Mouse (Mus musculus) thymus, postnatal 10 days (tissue): ENCODE measurements around the gene Sipa1.
A peak's percentile ranks its signal among the peaks of the same experiment; 100 is the strongest.

ENCODE experiments used
- DNase-seq, 2 experiments: peaks; one replicate each; pipeline ENCODE4 v3.0.0; 2021; ENCODE audit warnings: low spot score in 2 of 2

Gene Sipa1

DNA sequence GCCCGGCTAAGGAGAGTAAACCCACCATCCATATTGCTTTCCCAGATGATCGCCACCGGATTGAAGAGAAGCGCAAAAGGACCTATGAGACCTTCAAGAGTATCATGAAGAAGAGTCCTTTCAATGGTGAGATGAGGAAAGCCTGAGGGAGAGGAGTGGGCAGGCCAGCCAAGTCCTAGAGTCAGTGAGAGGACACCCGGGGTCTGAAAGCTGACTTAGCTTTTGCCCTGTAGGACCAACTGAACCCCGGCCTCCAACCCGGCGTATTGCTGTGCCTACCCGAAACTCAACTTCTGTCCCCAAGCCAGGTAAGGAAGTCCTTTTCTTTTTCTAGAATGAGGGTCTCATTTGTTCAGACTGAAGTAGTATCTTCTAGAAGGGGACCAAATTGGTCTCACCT is 18.2 kb downstream of the Sipa1 start:
- DNase-seq = no peak

DNA sequence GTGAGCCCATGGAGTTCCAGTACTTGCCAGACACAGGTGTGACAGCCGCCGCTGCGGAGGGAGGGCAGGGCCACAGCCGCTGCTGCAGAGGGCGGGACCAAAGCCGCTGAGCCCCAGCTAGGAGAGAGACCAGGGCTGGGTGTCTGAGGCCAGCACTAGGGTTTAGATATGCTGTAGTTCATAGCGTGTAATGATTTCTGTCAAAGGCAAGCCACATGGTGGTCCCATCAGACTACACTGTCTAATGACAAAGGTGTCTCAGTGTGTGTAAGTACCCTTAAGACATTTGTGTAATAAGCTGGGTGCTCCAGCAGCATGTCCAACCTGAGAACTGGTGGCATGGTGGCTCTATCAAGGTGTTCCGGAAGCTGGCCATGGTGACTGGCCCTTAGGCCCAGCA is 21.9 kb downstream of the Sipa1 start:
- no peak for DNase-seq

DNA sequence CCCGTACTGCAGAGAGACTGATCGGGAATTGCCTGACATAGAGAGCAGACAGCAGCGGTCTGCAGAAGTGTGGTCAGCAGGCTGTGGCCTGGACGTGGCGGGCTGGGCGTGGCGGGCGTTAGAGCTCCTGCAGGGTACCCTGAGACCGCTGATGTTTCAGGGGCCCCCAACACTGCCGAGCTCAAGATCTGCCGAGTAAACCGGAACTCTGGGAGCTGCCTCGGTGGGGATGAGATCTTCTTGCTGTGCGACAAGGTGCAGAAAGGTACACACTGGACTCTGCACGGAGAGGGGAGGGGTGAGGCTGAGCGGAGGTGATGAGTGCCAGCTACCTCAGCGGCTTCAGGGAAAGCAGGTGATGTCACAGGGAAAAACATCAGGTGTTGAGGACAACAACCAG is 22.5 kb downstream of the Sipa1 start:
- DNase-seq = no peak

DNA sequence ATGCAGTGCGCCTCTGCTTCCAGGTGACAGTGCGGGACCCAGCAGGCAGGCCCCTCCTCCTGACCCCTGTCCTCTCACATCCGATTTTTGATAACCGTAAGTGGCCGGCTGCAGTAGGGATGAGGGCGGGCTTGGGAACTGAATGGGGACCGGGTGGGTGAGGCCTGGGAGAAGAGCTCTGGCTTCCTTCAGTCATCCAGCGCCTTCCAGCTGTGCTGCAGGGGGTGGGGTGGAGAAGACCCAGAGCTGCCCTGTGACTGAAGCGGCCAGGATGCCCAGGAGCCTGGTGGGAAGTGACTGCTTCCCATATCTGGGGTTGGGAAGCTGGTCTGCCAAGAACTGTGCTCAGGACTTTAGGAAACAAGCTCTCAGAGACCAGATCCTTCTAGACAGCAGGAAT is 23.2 kb downstream of the Sipa1 start:
- DNase-seq = no peak

DNA sequence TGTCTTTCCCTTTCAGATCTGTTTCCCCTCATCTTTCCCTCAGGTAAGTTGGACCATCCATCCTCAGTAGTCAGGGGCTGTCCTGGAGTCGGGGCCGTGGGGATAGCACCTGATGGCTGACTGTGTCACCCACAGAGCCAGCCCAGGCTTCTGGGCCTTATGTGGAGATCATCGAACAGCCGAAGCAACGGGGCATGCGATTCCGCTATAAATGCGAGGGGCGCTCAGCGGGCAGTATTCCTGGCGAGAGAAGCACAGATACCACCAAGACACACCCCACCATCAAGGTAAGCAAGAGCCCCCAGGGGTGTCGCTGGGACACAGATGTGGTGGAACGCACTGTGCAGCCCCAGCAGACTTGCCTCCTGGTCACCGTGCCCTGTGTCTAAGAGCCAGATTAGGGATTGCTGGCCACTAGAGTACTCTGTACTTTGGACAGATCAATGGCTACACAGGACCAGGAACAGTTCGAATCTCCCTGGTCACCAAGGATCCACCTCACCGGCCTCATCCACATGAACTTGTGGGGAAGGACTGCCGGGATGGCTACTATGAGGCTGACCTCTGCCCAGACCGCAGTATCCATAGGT is 25.0 kb downstream of the Sipa1 start:
- DNase-seq = no peak

DNA sequence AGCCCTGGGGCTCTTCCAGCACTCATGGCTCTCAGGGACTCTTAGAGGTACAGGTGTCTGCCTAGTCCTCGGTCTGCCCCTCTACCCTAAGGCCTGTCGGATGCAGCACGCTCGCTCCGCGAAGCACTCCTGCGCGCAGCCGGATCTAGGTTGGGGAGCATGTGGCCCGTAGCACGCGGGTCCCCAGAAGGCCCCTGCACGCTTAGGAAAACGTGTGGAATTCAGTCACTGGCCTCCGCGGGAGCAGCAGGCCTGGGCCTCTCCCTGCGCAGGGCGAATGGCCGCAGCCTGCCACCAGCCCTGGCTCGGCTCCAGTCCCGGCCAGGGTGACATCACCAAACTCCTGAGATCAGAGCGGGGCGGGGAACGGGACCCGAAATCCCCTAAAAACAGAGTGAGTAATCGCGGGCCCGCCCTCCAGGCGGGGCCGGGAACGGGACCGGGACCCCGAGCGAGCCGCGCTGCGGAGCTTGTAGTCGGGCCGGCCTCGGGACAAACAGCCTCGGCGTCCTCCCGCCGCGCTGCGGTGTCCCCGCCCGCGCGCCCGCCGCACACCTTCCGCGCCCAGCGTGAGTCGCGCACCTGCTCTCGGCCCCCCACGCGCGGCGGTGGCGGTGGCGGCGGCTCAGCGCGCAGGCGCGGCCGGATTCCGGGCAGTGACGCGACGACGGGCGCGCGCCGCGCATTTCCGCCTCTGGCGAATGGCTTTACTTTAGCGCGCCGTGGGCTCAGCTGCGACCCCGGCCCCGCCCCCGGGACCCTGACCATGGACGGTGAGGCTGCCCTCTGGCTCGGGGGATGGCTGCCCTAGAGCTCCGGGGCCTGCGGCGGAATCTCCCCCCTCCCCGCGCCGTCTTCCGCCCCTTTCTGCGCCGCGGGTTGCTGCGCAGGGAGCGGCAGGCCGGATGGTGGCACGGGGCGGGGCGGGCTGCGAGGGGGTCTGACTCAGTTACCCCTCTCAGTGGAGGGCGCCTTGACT is 26.1 kb downstream of the Sipa1 start, which contains the start of gene Rela:
Gene Rela, plus strand, starts transcription at position 415 of the 979 bp plus-strand sequence.
- DNase-seq = peak; percentile 76 to 89

DNA sequence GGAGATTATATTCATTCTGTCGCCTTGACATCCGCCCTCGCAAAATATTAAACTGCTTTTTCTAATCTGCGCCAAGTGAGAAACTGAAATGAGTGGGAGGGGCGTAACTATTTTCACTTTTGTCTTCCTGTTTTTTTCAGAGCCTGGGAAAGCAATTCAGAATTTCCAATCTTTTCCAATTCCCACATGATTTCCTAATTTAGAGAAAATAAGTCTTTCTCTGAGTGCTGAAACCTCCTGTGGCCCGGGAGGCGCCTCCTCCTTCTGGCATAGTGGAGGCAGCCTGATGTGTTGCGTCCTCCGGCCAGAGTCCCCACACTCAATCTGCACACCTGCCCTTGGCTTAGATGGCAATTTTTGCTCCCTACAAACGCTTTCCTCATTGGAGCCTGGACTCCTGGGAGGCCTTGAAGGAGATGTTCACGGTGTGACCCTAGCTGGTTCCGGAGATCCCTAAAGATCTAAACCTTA is 26.9 kb downstream of the Sipa1 start:
- DNase-seq = no peak

DNA sequence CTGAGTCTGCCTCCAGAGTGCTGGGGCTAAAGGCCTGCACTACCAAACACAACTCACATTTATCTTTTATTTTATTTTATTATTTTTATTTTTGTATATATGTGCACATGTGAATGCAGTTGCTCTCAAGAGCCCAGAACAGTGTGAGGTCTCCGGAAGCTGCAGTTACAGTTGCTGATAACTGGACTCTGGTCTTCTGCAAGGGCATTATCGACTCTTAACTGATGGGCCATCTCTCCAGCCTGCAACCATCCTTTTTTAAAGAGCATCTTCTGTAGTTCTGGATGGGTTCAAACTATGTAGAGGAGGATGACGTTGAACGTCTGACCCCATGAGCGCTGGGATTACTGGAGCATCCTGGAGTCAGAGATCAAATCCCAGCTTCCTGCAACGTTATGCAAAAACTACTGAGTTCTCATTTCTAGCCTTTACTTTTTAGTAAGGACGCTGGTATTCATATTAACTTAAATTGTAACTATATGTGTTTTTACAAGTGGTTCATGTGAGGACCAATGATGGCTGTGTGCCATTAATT is 27.4 kb downstream of the Sipa1 start:
- no peak for DNase-seq

DNA sequence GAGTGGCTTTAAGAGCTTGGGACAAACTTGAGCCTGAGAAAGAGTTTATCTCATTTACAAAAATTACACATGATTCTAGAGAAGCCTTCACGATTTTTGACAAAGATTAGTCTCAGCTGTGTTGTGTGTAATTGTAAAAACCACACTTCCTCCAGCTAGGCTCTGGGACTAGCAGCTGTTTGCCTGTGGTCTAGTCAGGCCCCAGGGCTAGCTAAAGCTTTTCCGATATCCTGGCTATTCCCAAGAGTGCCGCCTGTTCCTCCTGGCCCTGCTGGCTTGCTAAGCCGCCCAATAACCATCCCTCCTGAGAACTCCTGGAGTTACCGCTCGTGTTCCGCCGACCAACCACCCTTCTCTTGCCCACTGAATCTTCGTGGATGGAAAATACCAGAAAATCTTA is 31.4 kb downstream of the Sipa1 start:
- no peak for DNase-seq

DNA sequence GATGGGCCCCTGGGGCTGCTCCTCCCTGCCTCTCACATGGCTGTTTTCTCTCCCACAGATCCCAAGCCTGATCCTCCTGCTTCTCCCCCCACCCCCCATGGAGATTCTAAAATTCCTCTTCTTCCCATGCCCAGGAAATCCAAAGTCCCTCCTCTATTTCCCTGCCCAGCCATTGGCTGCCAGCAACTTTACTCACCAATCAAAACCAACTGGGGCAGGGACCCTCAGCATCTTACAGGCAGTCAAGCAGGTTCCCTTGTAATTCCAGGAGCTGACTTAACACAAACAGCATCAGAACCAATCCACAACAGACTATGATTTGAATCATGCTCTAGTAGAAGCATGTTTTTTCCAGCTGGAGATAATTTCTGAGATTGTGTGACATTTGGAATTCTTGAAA is 33.6 kb downstream of the Sipa1 start:
- DNase-seq = no peak

DNA sequence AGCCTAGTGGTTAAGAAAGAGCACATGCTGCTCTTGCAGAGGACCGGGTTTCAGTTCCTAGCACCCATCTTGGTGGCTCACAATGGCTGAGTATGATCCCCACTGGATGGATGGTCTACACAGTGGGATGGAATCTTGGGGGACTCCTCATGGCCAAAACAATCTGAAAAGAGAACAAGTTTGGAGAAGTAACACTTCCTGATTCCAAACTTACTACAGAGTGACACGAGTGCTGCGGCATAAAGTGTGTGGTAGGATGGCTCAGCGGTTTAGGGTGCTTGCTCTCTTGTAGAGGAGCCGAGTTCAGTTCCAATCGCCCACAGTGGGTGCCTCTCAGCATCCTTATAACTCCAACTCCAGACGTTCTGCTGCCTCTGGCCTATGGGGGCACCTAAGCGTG is 38.2 kb downstream of the Sipa1 start:
- DNase-seq = no peak

DNA sequence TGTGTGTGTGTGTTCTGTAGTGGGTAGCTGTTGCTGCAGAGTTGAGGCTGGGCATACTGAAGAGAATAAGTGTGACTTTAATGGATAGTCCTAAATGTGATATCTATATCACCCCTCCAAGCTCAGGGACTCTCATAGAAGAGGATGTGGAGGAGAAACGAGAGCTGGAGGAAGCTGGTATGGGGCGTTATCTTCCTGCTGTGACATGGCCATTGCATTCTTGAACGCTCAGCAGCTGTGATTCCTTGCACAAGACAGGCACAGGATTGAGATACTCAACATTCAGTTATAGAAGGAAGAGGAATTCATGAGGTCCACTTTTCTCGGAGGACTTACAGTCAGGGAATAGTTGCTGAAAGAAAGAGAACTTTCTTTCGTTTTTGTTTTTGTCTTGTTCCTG is 41.6 kb downstream of the Sipa1 start:
- DNase-seq = no peak

DNA sequence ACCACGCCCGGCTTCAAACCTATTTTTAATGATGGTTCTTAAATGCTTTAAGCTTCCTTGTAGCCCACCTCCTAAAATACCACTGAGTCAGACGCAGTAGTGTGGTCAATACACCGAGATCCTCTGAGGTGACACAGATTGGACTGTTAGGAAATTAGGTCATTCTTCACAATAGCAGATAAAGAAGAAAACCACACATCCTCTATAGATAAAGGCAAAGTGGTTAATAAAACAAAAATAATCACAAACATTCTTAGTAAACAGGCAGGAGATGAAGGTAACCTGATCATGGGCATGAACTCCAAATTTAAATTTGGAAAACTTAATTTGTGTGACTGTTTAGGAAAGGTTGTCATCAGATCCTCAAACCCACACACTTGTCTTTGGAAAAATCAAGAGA is 43.5 kb downstream of the Sipa1 start:
- no peak for DNase-seq

DNA sequence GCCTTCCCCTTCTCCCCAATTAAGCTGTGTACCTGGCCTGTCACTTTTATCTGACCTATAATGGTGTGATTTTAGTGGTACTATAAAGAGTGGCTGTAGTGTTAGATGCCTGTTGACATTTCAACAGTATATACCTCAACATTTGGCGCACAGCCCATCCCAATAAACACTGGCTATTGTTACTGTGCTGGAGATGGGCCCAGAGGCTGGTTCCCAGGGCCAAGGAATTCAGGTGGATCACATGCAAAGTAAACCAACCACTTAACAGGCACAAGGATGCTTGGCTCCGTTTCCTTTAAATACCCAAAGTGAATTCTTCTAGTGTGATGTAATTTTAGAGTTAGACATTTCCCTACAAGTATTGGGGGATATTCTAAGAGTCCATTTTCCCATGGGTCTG is 48.6 kb downstream of the Sipa1 start:
- no peak for DNase-seq

DNA sequence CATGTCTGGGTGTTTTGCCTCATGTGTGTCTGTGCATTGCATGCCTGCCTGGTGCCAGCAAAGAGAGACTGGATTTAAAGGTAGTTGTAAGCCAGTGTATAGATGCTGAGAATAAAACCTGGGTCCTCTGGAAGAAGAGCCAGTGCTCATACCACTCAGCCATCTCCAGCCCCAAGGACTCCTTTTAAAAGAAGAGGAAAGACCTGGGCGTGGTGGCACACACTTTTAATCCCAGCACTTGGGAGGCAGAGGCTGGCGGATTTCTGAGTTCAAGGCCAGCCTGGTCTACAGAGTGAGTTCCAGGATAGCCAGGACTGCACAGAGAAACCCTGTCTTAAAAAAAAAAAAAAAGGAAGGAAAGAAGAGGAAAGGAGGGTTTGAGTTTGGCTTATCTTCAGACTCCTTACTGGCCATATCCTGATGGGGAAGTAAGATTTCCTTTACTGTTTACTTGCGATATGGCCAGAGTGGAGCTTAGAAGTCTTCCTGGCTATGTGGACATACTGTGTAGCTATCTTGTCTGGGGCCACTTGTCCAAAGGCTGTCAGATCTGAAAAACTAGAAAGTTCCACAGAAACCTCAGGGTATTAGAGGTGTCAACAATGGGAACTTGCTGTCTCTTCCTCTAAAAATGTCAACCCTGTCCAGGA is 50.6 kb downstream of the Sipa1 start:
- no peak for DNase-seq

DNA sequence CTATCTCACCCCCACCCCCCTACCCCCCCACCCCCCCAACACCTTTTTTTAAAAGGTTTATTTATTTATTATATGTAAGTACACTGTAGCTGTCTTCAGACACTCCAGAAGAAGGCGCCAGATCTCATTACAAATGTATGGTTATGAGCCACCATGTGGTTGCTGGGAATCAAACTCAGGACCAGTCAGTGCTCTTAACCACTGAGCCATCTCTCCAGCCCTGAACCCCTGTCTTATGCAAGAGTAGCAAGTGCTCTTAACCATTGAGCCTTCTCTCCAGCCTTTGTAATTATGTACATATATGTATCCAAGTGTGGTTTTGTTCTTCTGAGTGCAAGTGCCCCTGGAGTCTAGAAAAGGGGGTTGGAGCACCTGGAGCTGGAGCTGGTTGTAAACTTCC is 51.5 kb downstream of the Sipa1 start:
- peak in 1 of 2 experiments; percentile 39 for DNase-seq

DNA sequence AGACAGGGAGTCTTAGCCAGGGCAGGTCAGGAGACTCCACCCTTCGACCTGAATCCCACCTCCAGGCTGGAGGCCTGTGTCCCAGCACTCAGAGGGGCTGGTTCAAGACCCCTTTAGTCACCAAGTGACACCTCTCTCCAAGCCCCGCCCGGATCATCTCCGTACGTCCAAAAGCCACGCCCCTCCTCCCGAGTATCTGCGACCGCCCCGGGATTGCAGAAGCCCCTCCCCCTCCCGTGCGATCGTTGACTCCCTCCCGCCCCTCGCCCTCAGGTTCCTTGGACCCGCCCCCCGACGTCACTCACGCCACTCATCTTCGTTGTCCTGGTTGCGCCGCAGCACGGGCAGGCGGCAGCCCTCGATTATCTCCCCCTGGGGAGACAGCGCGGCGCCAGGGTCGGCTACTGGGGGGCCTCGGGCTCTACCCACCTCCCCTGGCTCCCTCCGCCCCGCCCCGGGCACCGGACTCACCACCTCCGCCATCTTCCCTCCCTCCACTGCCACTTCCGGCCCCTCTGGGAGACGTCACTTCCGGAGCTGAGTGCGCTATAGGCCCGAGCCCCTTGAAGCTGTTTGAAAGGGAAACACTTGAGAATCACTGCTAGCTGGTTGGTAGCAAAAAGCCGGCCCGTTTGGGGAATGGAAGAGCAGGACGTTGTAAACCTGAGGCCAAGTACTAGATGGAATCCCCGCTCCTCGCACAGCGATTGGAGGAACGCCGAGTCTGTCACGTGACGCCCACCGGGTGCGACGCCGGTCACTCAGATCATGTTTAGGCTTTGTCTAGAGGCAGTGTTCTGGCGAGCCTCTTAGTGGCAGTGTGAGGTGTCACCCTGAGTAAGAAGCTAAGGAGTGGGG is 53.7 kb downstream of the Sipa1 start, which contains the start of gene Kat5:
Gene Kat5, minus strand, starts transcription at position 691 of the 858 bp plus-strand sequence.
- peak; percentile 87 to 89 for DNase-seq

DNA sequence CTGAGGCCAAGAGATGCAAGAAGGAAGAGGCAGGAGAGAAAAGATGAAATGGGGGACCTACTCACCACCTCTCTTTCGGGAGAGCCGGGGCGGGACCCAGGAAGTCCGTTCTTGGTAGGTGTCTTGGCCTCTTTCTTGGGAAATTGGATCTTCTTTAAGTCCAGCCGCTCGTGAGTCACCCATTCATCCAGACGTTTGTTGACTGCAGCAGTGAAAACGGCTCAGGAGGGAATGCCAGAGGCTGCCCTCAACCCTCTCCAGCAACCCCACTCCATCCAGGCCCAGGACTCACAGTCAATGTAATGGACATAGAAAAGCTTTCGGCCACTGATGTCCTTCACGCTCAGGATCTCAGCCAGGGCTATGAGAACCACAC is 54.3 kb downstream of the Sipa1 start:
- no peak for DNase-seq

DNA sequence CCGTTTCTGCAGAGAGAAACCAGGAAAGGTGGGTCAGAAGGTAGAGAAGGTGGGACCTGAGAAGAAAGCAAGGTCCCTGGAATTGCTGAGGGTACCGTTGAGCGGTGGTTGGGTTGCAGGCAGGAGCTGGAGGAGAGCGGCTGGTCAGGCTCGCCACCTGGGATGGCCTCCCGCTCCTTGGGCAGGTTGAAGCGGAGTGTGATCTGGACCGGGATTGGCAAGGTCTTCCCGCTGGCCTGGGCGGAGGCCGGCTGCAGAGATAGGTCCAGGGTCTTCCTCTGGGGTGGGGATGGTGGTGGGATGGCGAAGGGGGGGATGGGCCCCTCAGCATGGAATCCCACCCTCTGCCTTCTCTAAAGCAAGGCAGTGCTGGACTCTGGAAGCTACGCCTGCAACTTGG is 54.8 kb downstream of the Sipa1 start:
- DNase-seq = no peak

DNA sequence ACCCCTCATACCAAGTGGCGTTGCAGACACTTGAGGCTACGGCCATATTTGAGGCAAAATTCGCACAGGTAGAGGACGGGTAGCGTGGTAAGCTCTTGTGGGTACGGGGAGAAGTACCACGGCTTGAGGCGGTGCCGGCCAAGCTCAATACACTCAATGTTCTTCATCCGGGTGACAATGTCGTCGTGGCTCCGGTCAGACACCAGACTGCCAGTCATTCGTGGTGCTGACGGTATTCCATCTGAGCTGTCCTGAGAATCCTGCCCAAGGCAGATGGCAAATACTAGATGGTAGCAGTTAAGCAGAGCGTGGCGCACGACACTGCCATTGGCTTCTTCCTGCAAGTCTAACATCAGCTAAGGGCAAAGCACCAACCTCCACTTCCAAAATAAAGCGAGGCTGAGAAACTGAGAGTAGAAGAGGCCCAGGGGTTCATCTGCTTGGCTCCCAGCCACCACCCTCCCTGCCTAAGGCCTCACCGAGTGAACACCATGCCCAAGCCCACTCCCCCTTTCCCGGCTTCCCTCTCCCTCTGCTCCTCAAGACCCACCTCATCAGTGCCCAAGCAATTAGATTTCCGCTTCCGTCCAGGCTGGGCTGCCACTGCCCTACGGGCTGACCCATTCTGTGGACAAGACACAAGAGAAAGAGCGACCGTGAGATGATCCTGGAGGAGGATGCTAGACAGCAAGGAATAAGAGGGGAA is 55.6 kb downstream of the Sipa1 start:
- no peak for DNase-seq

DNA sequence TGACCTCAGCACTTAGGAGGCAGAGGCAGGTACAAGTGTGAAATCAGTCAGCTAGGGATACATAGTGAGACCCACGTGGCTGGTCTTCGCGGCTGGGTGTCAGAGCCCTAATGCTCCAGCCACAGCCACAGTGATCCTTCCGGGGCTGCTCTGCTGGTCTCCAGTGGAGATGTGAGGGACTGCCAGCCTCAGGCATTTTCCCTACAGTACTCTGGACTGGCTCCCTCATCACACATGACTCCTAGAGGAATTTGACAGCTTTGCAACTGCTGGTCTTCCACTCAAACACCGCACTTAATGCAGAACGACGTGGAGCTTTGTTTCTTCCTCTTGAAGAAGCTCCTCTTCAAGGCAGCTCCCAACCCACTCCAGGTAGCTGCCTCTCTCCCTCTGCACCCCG is 57.3 kb downstream of the Sipa1 start:
- DNase-seq = no peak
